In the genomic region with DNA sequence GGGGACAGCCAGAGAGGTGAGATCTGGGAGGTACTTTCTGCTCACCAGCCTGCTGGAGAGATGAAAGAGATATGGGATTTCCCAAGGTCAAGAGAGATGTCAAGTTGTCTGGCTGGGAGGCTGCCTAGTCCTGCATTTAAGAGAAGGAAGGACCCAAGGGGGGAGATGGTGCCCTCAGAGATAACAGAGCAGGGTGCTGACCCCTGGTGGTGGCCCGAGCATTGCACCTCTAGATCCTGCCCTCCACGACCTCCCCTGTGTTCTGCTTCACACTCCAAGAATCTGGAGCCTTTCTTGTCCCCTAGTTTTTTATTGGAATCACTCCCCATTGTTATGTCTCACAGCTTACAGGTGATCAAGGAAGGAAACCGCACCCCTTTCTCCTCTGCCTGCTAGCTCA, we compare ENCODE assay signal across 8 mouse cellular contexts. TPM values are rescaled to one million over a fixed set of nuclear protein-coding genes. Genes with fewer than 3 reads are reported as not detected.
A peak's percentile ranks its signal among the peaks of the same experiment; 100 is the strongest.
DNase-seq lines count a peak whose midpoint lies in the region; ATAC-seq and TF ChIP-seq lines count a peak whose summit lies in the region.

No protein-coding gene starts in this region.

- no peak overlapping the region for H3K4me3 ChIP-seq in forebrain, postnatal 0 days (ENCODE audit: low read depth, low read length)
- H3K4me3 ChIP-seq in forebrain, embryonic 15.5 days, result no peak overlapping the region

- no peaks in the 10 kb centered on the region for H3K9me3 ChIP-seq in forebrain, postnatal 0 days (ENCODE audit: low read length)
- H3K9me3 ChIP-seq in forebrain, embryonic 15.5 days, result no peaks in the 10 kb centered on the region

- H3K27ac ChIP-seq in forebrain, postnatal 0 days (ENCODE audit: low read depth, low read length), result no peak overlapping the region
- H3K27ac ChIP-seq in forebrain, embryonic 15.5 days (replicated peaks), result no peak overlapping the region

- H3K4me2 ChIP-seq in forebrain, postnatal 0 days (ENCODE audit: low read depth), result no peak overlapping the region
- no peak overlapping the region for H3K4me2 ChIP-seq in forebrain, embryonic 15.5 days (replicated peaks)

- DNase-seq in forebrain, postnatal 0 days, result no peak
- DNase-seq in spleen, adult 18-20 months, result peak; percentile 52 to 80
- no peak for DNase-seq in spleen, adult 12 weeks (ENCODE audit: low spot score)
- DNase-seq in neural tube, embryonic 10.5 days (ENCODE audit: extremely low spot score, low spot score), result no peak

- no peaks in the 10 kb centered on the region; the same call in 1 of the 2 replicates for H3K27me3 ChIP-seq in forebrain, postnatal 0 days (ENCODE audit: insufficient read depth, low read length)
- H3K27me3 ChIP-seq in forebrain, embryonic 15.5 days, result no peaks in the 10 kb centered on the region; the same call in 1 of the 2 replicates

- ATAC-seq in forebrain, postnatal 0 days, result no peak
- no peak for ATAC-seq in forebrain, embryonic 15.5 days (replicated peaks)
- ATAC-seq in common myeloid progenitor, adult 5-6 weeks (replicated peaks; ENCODE audit: low read depth, poor library complexity, severe bottlenecking), result peak; percentile 62
- peak; percentile 51 for ATAC-seq in inflammation-experienced regulatory T-cells, adult 6 months
- ATAC-seq in megakaryocyte-erythroid progenitor cell, adult 5-6 weeks (replicated peaks; ENCODE audit: low FRiP score, low TSS enrichment, poor library complexity, severe bottlenecking), result peak; percentile 56; the same call in 1 of the 2 replicates

- WGBS in forebrain, postnatal 0 days, result 5% methylated on average over 3 of the region's 3 CpGs
- WGBS in forebrain, embryonic 15.5 days, result 1% methylated on average over 3 of the region's 3 CpGs

- H3K9ac ChIP-seq in forebrain, postnatal 0 days, result no peak overlapping the region
- no peak overlapping the region for H3K9ac ChIP-seq in forebrain, embryonic 15.5 days (replicated peaks)

- H3K4me1 ChIP-seq in forebrain, postnatal 0 days (ENCODE audit: insufficient read depth), result no peaks in the 10 kb centered on the region
- peaks cover 23% of the 10 kb centered on the region for H3K4me1 ChIP-seq in forebrain, embryonic 15.5 days

- H3K36me3 ChIP-seq in forebrain, postnatal 0 days (ENCODE audit: insufficient read depth), result no peaks in the 10 kb centered on the region; the same call in 1 of the 2 replicates
- H3K36me3 ChIP-seq in forebrain, embryonic 15.5 days, result no peaks in the 10 kb centered on the region

- peak; percentile 72 for TF ChIP-seq CTCF in forebrain, postnatal 0 days (IDR thresholded peaks at IDR 0.05; ENCODE audit: low read depth)

RNA-seq across cellular contexts. Expression of a gene that starts 12.9 kb away (rescaled TPM):
- 8.8 and 11.1 TPM in 2 replicates for total RNA-seq in forebrain, postnatal 0 days (2014; rRNA removed)
- polyA plus RNA-seq in forebrain, postnatal 0 days (2015; fragmentation: Nextera tagmentation; extraction: Ambion mirVana), result 3.3 and 3.4 TPM in 2 replicates
- 1.3 and 1.7 TPM in 2 replicates for polyA plus RNA-seq in forebrain, embryonic 15.5 days (2015; fragmentation: Nextera tagmentation; extraction: Ambion mirVana)
- 2.1 and 4.7 TPM in 2 replicates for total RNA-seq in common myeloid progenitor, adult 5-6 weeks (2017)
- polyA plus RNA-seq in inflammation-experienced regulatory T-cells, adult 6 months (2017; shearing (Covaris generic)), result under 1 TPM; 0.18 to 0.50 (median 0.28) TPM
- total RNA-seq in megakaryocyte-erythroid progenitor cell, adult 5-6 weeks (2014; fragmentation: Nextera tagmentation), result 0.17 TPM in 1 of 2 replicates, not detected in the other
- 0.27 TPM in 1 of 2 replicates, not detected in the other for total RNA-seq in megakaryocyte-erythroid progenitor cell, adult 5-6 weeks (2017)

RNA-seq across cellular contexts. Expression of a gene that starts 17.2 kb away (rescaled TPM):
- 8.9 and 9.6 TPM in 2 replicates for total RNA-seq in forebrain, postnatal 0 days (2014; rRNA removed)
- polyA plus RNA-seq in forebrain, postnatal 0 days (2015; fragmentation: Nextera tagmentation; extraction: Ambion mirVana), result 8.5 and 9.0 TPM in 2 replicates
- polyA plus RNA-seq in forebrain, embryonic 15.5 days (2015; fragmentation: Nextera tagmentation; extraction: Ambion mirVana), result 3.7 and 4.3 TPM in 2 replicates
- 24.2 and 32.7 TPM in 2 replicates for total RNA-seq in common myeloid progenitor, adult 5-6 weeks (2017)
- 10 to 100 TPM; 46.4 to 73.4 (median 68.3) TPM for polyA plus RNA-seq in inflammation-experienced regulatory T-cells, adult 6 months (2017; shearing (Covaris generic))
- total RNA-seq in megakaryocyte-erythroid progenitor cell, adult 5-6 weeks (2014; fragmentation: Nextera tagmentation), result 0.66 and 3.2 TPM in 2 replicates
- total RNA-seq in megakaryocyte-erythroid progenitor cell, adult 5-6 weeks (2017), result 15.1 and 16.4 TPM in 2 replicates

RNA-seq across cellular contexts. Expression of a gene that starts 47.2 kb away (rescaled TPM):
- total RNA-seq in forebrain, postnatal 0 days (2014; rRNA removed), result 56.3 and 60.0 TPM in 2 replicates
- polyA plus RNA-seq in forebrain, postnatal 0 days (2015; fragmentation: Nextera tagmentation; extraction: Ambion mirVana), result 81.3 and 94.4 TPM in 2 replicates
- polyA plus RNA-seq in forebrain, embryonic 15.5 days (2015; fragmentation: Nextera tagmentation; extraction: Ambion mirVana), result 86.4 and 86.8 TPM in 2 replicates
- total RNA-seq in common myeloid progenitor, adult 5-6 weeks (2017), result 30.7 and 34.8 TPM in 2 replicates
- 10 to 100 TPM; 39.9 to 53.6 (median 47.8) TPM for polyA plus RNA-seq in inflammation-experienced regulatory T-cells, adult 6 months (2017; shearing (Covaris generic))
- total RNA-seq in megakaryocyte-erythroid progenitor cell, adult 5-6 weeks (2014; fragmentation: Nextera tagmentation), result 14.7 and 18.0 TPM in 2 replicates
- total RNA-seq in megakaryocyte-erythroid progenitor cell, adult 5-6 weeks (2017), result 31.7 and 42.1 TPM in 2 replicates

RNA-seq across cellular contexts. Expression of a gene that starts 56.1 kb away (rescaled TPM):
- total RNA-seq in forebrain, postnatal 0 days (2014; rRNA removed), result 0.54 and 1.00 TPM in 2 replicates
- 0.30 and 0.77 TPM in 2 replicates for polyA plus RNA-seq in forebrain, postnatal 0 days (2015; fragmentation: Nextera tagmentation; extraction: Ambion mirVana)
- 0.37 and 0.48 TPM in 2 replicates for polyA plus RNA-seq in forebrain, embryonic 15.5 days (2015; fragmentation: Nextera tagmentation; extraction: Ambion mirVana)
- total RNA-seq in common myeloid progenitor, adult 5-6 weeks (2017), result 0.78 TPM in 1 of 2 replicates, not detected in the other
- polyA plus RNA-seq in inflammation-experienced regulatory T-cells, adult 6 months (2017; shearing (Covaris generic)), result under 1 TPM in 1 of 3 experiments, not detected in 2; 0.70 TPM
- total RNA-seq in megakaryocyte-erythroid progenitor cell, adult 5-6 weeks (2014; fragmentation: Nextera tagmentation), result not detected in 2 replicates
- total RNA-seq in megakaryocyte-erythroid progenitor cell, adult 5-6 weeks (2017), result not detected in 2 replicates

Comparison
In these comparisons a context has a peak if more than half of its experiments do, and no peak if none do; other contexts are left out.
1. DNase-seq: peak in spleen, adult 18-20 months (2 of 2); none in forebrain, postnatal 0 days (single experiment), spleen, adult 12 weeks (single experiment) and neural tube, embryonic 10.5 days (single experiment).
2. ATAC-seq: peak in common myeloid progenitor, adult 5-6 weeks (single experiment), inflammation-experienced regulatory T-cells, adult 6 months (single experiment) and megakaryocyte-erythroid progenitor cell, adult 5-6 weeks (single experiment); none in forebrain, postnatal 0 days (single experiment) and forebrain, embryonic 15.5 days (single experiment).